Mouse (Mus musculus) cerebellum, adult 8-10 months (tissue): Measurements from ENCODE around the gene Tor3a.

ENCODE experiments used
- DNase-seq: peaks from one replicate; pipeline ENCODE4 v3.0.0; 2022

The Tor3a gene

DNA sequence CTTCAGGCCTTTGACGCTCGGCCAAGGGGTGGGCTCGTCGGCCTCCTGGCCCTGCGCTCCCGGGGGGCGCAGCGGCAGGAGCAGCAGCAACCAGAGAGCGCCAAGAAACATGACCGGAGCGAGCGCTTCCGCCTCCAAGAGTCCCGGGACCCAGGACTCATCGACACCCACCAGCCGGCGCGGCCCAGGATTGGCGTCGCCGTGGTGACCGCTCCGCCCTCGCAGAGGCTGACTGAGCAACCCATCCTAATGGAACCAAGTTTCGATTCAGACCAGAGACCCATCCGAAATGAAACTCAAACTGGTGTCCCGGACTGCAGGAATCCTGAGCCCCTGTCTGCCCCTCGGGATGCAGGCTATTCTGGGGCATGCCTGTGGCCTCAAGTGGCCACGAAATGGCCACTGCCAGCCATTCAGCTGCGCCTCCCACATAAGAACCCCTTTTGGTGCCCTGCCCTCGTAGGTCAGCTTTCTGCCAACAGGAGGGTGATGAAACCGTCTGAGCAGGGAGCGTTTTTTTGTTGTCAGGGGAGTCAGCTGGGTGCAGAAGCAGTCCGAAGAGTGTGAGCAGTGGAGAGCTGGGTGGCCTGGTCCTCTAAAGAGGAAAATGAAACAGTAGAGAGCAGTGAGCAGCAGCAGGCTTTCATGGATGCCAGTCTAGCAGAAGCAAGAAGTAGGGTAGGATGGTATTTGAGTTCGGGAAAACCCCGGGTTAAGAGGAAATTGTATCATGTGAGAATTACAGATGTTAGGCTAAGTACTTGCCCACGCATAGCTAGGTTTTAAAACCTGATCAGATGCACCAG, at the start of gene Tor3a:
Tor3a (minus strand) TSS at position 162 of the 806 bp plus-strand sequence.
- DNase-seq = peak; percentile 63

DNA sequence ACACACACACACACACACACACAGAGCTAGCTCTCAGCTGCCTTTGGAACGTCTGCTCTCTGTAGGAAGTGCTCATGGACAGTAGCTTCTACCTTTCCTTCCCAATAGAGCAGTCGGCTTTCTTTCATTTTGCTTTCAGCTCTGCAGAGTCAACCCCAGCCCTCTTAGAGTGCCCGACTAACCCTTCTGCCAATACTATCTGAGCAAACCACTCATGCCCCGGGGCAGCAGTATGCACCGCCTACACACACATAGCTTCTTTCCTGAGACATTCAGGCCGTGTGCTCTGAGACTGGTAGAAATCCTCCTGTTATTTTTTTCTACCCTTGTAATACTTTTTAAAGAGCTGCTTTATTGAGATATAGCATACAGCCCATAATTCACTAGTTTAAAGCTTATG, 47.9 kb upstream of the Tor3a start:
- DNase-seq = no peak

DNA sequence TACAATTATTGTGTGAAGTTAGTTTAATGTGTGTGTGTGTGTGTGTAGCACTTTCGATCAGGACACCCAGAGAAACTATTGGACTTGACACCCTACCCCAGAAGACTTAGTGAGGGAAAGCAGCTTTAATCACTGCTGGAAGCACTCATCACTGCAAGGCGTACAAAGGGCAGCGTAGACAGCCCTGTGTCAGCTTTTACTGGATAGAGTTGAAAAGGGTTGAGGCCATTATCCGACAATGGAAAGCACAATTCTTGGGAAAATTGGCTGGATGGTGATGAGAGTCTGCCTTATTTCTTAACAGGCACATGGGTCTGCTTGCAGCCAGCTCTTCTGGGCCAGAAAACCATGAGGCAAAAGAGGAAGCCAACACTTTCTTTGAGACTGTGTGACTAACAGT, 45.9 kb upstream of the Tor3a start:
- no peak for DNase-seq

- peak; percentile 98 for DNase-seq
Measured at GRCm38 (mm10) chr1:156718950-156719805, 45.0 kb upstream of the Tor3a start, which contains the start of gene Fam20b. TSS of gene Fam20b (minus strand) at chr1:156719086.

DNA sequence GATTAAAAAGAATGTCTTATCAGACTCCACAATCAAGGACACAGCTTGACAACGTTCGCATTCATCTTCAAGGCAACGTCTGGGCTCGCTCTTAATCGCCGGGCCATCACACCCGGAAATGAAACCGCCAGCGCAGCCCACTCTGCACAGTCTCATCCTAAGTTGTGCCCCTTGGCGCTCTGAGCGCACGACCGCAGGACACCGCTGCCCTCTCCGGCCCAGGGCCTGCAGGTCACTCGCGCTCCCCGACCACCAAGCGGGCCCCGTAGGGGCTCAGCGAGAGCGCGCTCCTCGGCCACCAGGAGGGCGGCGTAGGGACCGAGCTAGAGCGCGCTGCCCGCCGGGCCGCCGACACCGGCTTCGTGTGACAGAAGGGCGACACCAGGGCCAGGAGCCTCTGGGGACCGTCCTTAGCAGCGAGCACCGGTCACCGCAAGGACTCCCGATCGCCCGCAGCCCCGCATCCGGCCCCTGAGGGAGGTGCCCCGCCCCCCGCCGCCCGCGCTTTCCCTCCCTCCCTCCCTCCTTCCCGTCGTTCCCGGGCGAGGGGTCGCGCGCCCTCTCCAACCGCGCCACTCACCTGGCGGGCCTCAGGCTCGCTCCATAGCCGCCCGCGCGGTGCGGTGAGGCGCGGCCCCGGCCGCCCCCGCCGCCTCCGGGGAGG, 44.3 kb upstream of the Tor3a start:
- peak; percentile 54 for DNase-seq

GRCm38 (mm10) chr1:156717751-156718285, 43.7 kb upstream of the Tor3a start:
- no peak for DNase-seq

DNA sequence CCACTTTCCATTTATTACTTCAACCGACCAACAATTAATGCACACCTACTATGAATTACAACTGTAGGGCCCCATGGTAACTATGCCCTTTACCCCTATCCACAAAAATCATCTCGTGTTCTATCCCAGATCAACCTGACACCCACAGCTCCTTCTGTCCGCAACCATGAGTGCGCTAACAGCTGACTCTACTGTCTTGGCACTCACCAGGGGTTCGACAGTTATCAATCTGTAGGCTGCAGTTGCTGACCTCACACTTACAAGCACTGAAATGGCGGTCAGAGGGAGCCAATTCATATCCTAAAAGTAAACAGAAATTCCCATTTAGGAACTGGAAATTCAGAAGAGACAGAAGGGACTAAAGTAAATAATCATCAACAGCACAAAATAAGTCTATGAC, 42.5 kb upstream of the Tor3a start:
- no peak for DNase-seq

DNA sequence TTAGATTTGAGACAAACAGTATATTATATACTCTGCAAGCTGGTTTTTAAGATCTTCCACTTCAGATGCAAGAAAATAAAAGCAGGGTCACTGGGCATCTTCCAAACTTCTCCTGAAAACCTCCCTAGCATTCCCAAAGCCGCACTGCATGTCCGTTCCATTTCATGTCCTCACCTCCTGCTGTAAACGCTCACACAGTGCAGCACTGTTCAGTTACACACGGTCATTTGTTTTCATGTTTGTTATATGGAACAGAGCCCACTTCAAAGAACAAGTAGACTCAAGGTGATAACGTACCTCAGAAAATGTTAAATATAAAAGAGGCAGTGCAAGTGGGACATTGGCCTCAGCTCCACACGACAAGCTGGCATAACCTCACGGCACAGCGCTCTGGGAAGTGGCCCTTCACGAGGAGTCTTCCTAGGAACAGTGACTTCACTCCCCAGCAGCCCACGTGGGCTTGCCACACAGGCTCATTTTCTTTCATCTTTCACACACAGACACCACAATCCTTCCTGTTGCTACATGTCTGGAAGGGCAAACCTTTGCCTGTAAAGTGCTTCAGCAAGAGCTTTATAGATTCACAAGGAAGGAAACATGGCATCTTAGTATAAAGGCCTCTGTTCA, 36.4 kb upstream of the Tor3a start:
- DNase-seq = no peak

DNA sequence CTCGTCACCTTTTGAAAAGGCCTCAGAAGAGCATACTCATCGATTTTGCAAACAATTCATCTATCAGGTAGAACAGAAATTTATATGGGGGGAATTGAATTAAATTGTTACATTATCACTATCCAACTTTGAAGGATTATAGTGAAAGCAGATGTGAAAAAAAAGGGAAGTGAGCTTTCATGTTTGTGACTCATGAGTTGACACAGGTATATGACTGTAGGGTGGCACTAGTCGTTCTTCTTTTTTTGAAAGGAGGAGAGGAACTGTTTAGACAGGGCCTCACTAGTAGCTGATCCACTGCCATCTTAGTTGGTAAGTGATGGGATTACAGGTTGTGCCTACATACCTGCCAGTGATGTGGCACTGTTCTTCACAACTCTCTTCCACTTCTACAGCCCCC, 34.5 kb upstream of the Tor3a start:
- no peak for DNase-seq

DNA sequence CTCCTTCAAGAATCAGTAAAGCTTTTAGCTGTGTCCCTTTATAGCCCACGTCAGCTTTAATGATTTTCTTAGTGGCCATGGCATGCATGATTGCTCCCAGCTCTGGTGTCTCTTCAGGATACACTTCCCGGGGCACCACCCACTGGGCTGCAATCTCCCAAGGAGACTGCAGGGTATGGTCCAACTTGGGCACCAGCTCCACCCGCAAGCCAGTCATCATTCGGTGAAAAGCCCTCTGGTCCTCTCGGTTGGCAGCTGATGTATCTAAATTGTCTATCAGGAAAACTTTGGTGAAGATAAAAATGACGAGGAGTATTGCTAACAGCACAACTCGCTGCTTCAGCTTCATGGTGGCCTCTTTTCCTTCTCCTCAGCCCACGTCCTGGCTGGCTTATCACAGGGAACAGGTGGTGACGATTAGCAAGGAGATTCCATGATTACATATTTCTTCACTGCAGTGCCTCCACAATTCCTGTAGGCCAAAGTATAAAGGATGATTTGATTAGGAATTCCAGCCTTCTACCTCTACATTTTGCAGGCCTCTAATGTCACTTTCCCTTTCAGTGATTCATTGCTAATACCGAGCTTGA, 31.6 kb upstream of the Tor3a start:
- DNase-seq = no peak

DNA sequence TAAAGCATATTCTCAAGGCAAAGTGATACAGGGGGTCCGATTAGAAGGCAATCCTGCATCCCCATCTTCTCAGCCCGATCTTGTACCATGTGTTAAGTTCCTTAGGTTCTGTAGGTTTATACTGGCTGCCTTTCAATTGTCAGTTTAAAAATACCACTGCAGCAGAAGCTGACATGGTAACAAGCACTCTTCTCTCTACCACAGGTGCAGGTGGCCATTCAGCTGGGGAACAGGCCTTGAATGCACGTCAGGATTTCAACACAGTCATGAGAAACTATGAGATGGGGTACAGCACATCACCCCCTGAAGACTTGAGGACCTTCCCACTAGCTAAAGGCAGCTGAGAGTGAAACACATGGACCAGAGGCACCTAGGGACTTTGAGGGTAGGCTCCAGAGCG, 29.3 kb upstream of the Tor3a start:
- DNase-seq = no peak

DNA sequence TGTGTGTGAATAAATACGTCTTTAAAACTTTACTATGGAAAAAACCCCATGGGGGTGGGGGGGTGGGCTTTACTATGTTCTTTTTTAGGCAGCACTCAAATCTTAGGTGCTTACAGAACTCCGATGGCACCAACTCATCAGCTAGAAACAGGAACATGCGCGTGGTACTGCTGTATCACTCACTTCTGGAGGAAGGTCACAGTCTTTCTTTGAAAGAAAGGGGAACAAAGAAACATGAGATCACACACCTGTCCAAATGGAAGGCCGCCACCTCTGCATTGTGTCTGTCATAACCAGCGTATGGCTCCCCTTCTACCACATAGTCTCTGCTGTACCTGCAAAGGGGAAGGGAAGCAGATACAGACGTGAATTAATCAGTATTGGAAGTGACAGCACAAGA, 28.0 kb upstream of the Tor3a start:
- no peak for DNase-seq

DNA sequence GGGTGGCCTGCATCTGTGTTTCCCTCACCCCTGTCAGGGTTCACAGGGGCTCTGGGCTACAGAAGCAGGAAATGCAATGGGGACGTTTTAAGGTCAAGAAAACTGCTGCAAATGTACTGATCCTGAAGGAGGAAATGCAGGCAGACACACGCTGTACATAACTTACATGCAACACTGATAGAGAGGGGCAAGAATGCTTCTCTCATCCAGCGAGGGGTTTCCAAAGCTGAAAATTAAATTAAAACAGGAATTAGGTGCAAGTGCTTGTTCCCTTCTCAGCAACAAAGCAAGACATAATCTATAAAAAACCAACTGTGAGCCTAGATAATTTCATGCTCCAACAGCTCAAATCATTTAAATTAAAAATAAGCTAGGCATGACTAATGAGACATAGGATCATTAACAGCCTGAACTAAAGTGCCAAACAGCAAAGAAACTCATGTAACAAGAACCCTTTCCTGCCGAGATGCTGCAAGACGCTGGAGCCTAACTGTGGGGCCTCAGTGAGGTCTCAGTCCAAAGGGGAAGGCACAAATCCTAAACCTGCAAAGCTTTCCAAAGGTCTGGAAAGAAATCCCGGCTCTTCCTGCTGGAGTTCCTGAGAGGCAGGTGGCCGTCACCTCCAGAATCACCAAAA, 12.0 kb upstream of the Tor3a start:
- DNase-seq = no peak

GRCm38 (mm10) chr1:156679599-156679998, 5.4 kb upstream of the Tor3a start:
- no peak for DNase-seq

- no peak for DNase-seq
Measured at GRCm38 (mm10) chr1:156677230-156677629, 3.1 kb upstream of the Tor3a start.

DNA sequence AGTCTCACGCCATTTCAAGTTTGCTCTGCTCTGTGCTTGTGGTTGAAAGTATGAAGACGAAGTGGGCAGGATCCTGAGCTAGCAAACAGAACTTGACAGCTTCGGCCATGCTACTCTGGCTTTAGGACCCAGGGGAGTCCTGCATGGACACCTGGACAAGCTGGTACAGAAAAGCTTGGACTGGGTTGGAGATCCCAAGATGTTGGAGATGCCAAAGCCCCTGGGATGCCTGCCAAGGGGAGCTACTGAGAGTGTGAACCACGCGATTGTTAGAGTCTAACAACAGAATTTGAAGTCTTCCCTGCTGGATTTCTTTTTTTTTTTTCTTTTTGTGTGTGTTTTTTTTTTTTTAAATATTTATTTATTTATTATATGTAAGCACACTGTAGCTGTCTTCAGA, 2.4 kb upstream of the Tor3a start:
- DNase-seq = no peak

DNA sequence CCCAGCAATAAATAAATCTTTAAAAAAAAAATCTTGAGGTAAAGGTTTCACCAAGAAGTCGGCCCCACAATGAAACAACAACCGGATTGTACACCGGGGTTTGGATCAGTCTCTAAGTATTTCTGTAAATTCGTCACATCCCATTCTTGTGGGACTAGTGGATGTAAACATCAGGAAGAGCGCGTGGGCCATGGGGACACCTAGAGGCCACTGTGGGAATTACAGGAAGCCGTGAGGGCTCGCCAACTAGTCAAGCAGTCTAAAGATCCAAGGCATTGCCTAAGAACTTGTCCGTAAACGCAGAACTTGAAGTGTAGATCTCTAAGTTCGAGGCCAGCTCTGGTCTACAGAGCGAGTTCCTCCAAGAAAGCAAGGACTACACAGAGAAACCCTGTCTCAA, 2.0 kb upstream of the Tor3a start:
- peak; percentile 64 for DNase-seq

GRCm38 (mm10) chr1:156673476-156674194, 521 bp downstream of the Tor3a start:
- no peak for DNase-seq

GRCm38 (mm10) chr1:156672720-156673475, 1.3 kb downstream of the Tor3a start:
- DNase-seq = no peak

- DNase-seq = no peak
Measured at GRCm38 (mm10) chr1:156671921-156672320, 2.2 kb downstream of the Tor3a start.
